Mouse (Mus musculus) neural tube, embryonic 11.5 days (tissue): ENCODE measurements around the gene C87436. TPM values are rescaled to one million over a fixed set of nuclear protein-coding genes. Genes with fewer than 3 reads are reported as not detected.
A peak's percentile ranks its signal among the peaks of the same experiment; 100 is the strongest.

Source experiments
- ATAC-seq: fragments of 200-750 bp; cut with Nextera tagmentation; 2 replicates; pipeline ENCODE4 v1.8.0; 2017; ENCODE audit warnings: moderate number of reproducible peaks, mild to moderate bottlenecking, moderate TSS enrichment, moderate library complexity; ENCODE audit not compliant: insufficient read depth, low FRiP score, low TSS enrichment
- DNase-seq: peaks from one replicate; pipeline ENCODE4 v3.0.0-alpha.2; 2015; ENCODE audit warnings: low spot score
- H3K27ac ChIP-seq: fragments of 300-500 bp; sonication (generic); 2 replicates; pipeline ENCODE4 v1.5.1; 2014; ENCODE audit warnings: low read depth, mild to moderate bottlenecking, low read length
- H3K27me3 ChIP-seq: fragments of 300-500 bp; sonication (generic); 2 replicates; pipeline ENCODE4 v1.6.1; 2014; ENCODE audit warnings: mild to moderate bottlenecking, low read length, mixed read lengths; ENCODE audit not compliant: control insufficient read depth, insufficient read depth
- H3K36me3 ChIP-seq: fragments of 300-500 bp; sonication (generic); 2 replicates; pipeline ENCODE4 v1.6.1; 2014; ENCODE audit warnings: mild to moderate bottlenecking, low read length, moderate library complexity, mixed read lengths; ENCODE audit not compliant: control insufficient read depth, insufficient read depth
- H3K4me1 ChIP-seq: fragments of 300-500 bp; sonication (generic); 2 replicates; pipeline ENCODE4 v1.6.1; 2014; ENCODE audit warnings: low read length, mixed read lengths; ENCODE audit not compliant: control insufficient read depth, insufficient read depth
- H3K4me2 ChIP-seq: fragments of 300-500 bp; sonication (generic); 2 replicates; pipeline ENCODE4 v1.6.1; 2014; ENCODE audit warnings: low read depth, mild to moderate bottlenecking, moderate library complexity
- H3K4me3 ChIP-seq: fragments of 300-500 bp; sonication (generic); 2 replicates; pipeline ENCODE4 v1.5.1; 2014; ENCODE audit warnings: low read depth, low read length
- H3K9ac ChIP-seq: fragments of 300-500 bp; sonication (generic); 2 replicates; pipeline ENCODE4 v1.6.1; 2014; ENCODE audit warnings: mild to moderate bottlenecking, low read length
- H3K9me3 ChIP-seq: fragments of 300-500 bp; sonication (generic); 2 replicates; pipeline ENCODE4 v1.6.1; 2016; ENCODE audit warnings: low read length; ENCODE audit not compliant: control insufficient read depth
- WGBS: fragments of 180-500 bp; shearing (Covaris S2); extraction: QIAGEN DNeasy Blood & Tissue Kit; methylation state at CpG from one replicate; pipeline ENCODE4 v1.1.7; 2014; 5-methylcytosine and 5-hydroxymethylcytosine counted together
- polyA plus RNA-seq: library from polyadenylated mRNA; unstranded; fragments of >200 nt; fragmentation: Nextera tagmentation; extraction: Ambion mirVana; gene quantifications from 2 replicates; pipeline ENCODE4 v1.2.1, GENCODE M21; 2014

The C87436 gene
- polyA plus RNA-seq, 1 experiment from 2014 or later, result 21.0 TPM

- Histone ChIP-seq H3K36me3 (peaks cover 6% of the 10 kb centered on the region), H3K4me1 (peaks cover 4% of the 10 kb centered on the region; the same call in 1 of the 2 replicates), H3K27ac (no peak overlapping the region), H3K27me3 (no peaks in the 10 kb centered on the region), H3K4me2 (peak overlapping the region; percentile 54), H3K4me3 (peak overlapping the region; percentile 63), H3K9me3 (no peaks in the 10 kb centered on the region), H3K9ac (no peak overlapping the region; the same call in 1 of the 2 replicates)
- no peak for ATAC-seq
- 88% methylated on average over 1 of the region's 1 CpGs for WGBS
- no peak for DNase-seq
These were observed 1.4 kb downstream of the C87436 start for GRCm38 (mm10) chr6:86439531-86439930.

- no peak overlapping the region for H3K27ac ChIP-seq
- no peak overlapping the region for H3K4me2 ChIP-seq
- no peaks in the 10 kb centered on the region for H3K9me3 ChIP-seq
- H3K27me3 ChIP-seq, result no peaks in the 10 kb centered on the region
- peaks cover 8% of the 10 kb centered on the region for H3K36me3 ChIP-seq
- no peak overlapping the region for H3K9ac ChIP-seq
- H3K4me3 ChIP-seq, result no peak overlapping the region
- DNase-seq (no peak), ATAC-seq (no peak)
- 98% methylated on average over 10 of the region's 10 CpGs for whole genome bisulfite sequencing
- H3K4me1 ChIP-seq, result peaks cover 4% of the 10 kb centered on the region; the same call in 1 of the 2 replicates
These were observed 3.4 kb downstream of the C87436 start for GRCm38 (mm10) chr6:86441571-86441970.

GRCm38 (mm10) chr6:86445551-86445950 lies 7.4 kb downstream of the C87436 start:
- DNase-seq (no peak), ATAC-seq (no peak)
- Histone ChIP-seq H3K36me3 (peaks cover 8% of the 10 kb centered on the region), H3K27ac (no peak overlapping the region), H3K9ac (no peak overlapping the region), H3K9me3 (no peaks in the 10 kb centered on the region), H3K27me3 (no peaks in the 10 kb centered on the region), H3K4me1 (no peaks in the 10 kb centered on the region), H3K4me2 (no peak overlapping the region), H3K4me3 (no peak overlapping the region)
- WGBS, result 95% methylated on average over 18 of the region's 18 CpGs

GRCm38 (mm10) chr6:86446927-86447568 lies 8.9 kb downstream of the C87436 start:
- Histone ChIP-seq H3K4me1 (no peaks in the 10 kb centered on the region), H3K4me3 (no peak overlapping the region), H3K9me3 (no peaks in the 10 kb centered on the region), H3K36me3 (peaks cover 8% of the 10 kb centered on the region), H3K27me3 (no peaks in the 10 kb centered on the region), H3K9ac (no peak overlapping the region), H3K27ac (no peak overlapping the region), H3K4me2 (no peak overlapping the region)
- ATAC-seq (no peak), DNase-seq (no peak)
- 85% methylated on average over 1 of the region's 1 CpGs for WGBS

- Histone ChIP-seq H3K27ac (no peak overlapping the region), H3K4me3 (no peak overlapping the region), H3K27me3 (no peaks in the 10 kb centered on the region), H3K36me3 (peaks cover 2% of the 10 kb centered on the region), H3K4me2 (no peak overlapping the region), H3K9ac (no peak overlapping the region), H3K9me3 (no peaks in the 10 kb centered on the region), H3K4me1 (no peaks in the 10 kb centered on the region)
- DNase-seq, result no peak
- no peak for ATAC-seq
- WGBS, result 90% methylated on average over 3 of the region's 3 CpGs
These were observed 18.6 kb downstream of the C87436 start for GRCm38 (mm10) chr6:86456727-86457126.

- WGBS, result 93% methylated on average over 3 of the region's 3 CpGs
- Histone ChIP-seq H3K36me3 (no peaks in the 10 kb centered on the region; the same call in 1 of the 2 replicates), H3K27ac (no peak overlapping the region), H3K27me3 (no peaks in the 10 kb centered on the region), H3K4me2 (no peak overlapping the region), H3K4me3 (no peak overlapping the region), H3K9ac (no peak overlapping the region), H3K4me1 (no peaks in the 10 kb centered on the region), H3K9me3 (no peaks in the 10 kb centered on the region)
- no peak for ATAC-seq
- DNase-seq, result no peak
These were observed 24.9 kb downstream of the C87436 start for GRCm38 (mm10) chr6:86463079-86463478.

- no peaks in the 10 kb centered on the region for H3K27me3 ChIP-seq
- no peak overlapping the region for H3K4me3 ChIP-seq
- H3K27ac ChIP-seq, result no peak overlapping the region
- ATAC-seq, result no peak
- peaks cover 9% of the 10 kb centered on the region for H3K4me1 ChIP-seq
- no peaks in the 10 kb centered on the region for H3K36me3 ChIP-seq
- peak overlapping the region; percentile 70 for H3K4me2 ChIP-seq
- no peaks in the 10 kb centered on the region for H3K9me3 ChIP-seq
- peak overlapping the region; percentile 58; the same call in 1 of the 2 replicates for H3K9ac ChIP-seq
- 86% methylated on average over 3 of the region's 3 CpGs for WGBS
- no peak for DNase-seq
These were observed 33.1 kb downstream of the C87436 start for GRCm38 (mm10) chr6:86471317-86471716.

- ATAC-seq, result peak; percentile 59
- WGBS, result 31% methylated on average over 9 of the region's 9 CpGs
- H3K27me3 ChIP-seq, result no peaks in the 10 kb centered on the region
These were observed 33.6 kb downstream of the C87436 start for GRCm38 (mm10) chr6:86471760-86472099.

More at GRCm38 (mm10) chr6:86471760-86472099, 33.6 kb downstream of the C87436 start:
- Histone ChIP-seq H3K4me1 (peaks cover 9% of the 10 kb centered on the region), H3K9ac (peak overlapping the region; percentile 58), H3K4me2 (peak overlapping the region; percentile 70), H3K9me3 (no peaks in the 10 kb centered on the region), H3K36me3 (no peaks in the 10 kb centered on the region), H3K27ac (peak overlapping the region; percentile 56; the same call in 1 of the 2 replicates), H3K4me3 (peak overlapping the region; percentile 32)
- DNase-seq, result no peak
